Mouse (Mus musculus): ENCODE results near the gene B3glct.

DNA sequence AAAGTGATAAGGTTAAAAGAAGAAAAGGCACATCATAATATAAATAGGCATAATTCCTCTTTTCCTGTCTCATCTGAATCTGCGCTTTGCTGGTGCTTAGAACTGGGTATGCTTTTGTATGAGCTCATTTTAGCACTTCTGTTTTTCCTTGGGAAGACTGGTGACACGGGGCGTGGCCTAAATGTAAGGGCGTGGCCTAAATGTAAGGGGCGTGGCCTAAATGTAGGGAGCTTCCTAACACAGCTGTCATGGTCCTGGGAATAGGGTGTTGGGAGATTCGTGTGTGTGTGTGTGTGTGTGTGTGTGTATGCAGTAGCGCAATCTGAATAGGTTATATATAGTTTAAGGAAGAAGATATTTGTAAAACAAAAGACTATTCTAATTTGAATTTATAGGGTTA, 62.1 kb downstream of the B3glct start:
- TF ChIP-seq CTCF (IDR thresholded peaks at IDR 0.05; ENCODE audit: extremely low read depth, insufficient read length, insufficient replicate concordance, low read depth, low read length) (no peak), POLR2A (IDR thresholded peaks at IDR 0.05; ENCODE audit: low read depth, low read length) (no peak)

All from small intestine, adult 2 months (tissue).